13 mouse cellular contexts compared by ENCODE assay signal in the genomic region with DNA sequence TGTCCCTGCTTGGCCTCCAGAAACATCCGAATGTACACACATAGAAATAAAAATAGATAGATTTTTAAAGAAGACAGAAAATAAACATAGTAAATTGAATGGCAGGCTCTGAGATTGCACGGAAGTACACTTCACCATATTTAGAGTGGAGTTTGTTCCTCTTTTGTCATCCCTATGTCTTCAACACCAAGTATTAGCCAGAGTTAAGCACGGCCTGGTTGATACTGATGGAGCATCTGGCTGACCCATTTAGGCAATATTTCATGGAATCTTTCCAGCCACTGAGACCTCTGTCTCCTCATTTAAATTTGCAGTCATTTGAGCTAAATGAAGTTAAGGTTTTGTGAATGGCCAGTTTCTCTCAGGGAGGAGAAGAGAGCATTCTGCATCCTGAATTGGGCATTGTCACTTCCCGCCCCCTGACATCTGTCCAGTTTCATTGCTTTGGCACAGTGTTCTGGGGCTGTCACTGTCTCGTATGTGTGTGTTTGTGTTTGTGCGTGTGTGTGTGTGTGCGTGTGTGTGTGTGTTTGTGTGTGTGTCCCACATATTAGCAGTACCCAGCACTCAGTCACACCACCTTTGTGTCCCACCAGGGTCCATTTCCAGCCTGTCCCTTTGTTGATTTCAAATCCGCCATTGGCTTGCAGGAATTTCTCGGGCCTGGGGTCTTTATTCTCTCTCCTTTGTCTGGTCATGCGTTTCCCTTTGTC. TPM values are rescaled to one million over a fixed set of nuclear protein-coding genes. Genes with fewer than 3 reads are reported as not detected.
DNase-seq lines count a peak whose midpoint lies in the region; ATAC-seq and TF ChIP-seq lines count a peak whose summit lies in the region.
"Had no signal": no experiment of that assay in that cellular context is flagged by ENCODE, and none has a peak within 500 bp of the region (broad histone marks: within the 10 kb centered on the region; RNA-seq: fewer than 3 reads in every experiment).

No protein-coding gene starts in this region.

- peaks cover 16% of the 10 kb centered on the region for H3K36me3 ChIP-seq in hindbrain, embryonic 12.5 days
- peaks cover 2% of the 10 kb centered on the region; the same call in 1 of the 2 replicates for H3K36me3 ChIP-seq in midbrain, embryonic 16.5 days (ENCODE audit: control insufficient read depth, insufficient read depth, low read length)
- H3K36me3 ChIP-seq: embryonic facial prominence, embryonic 15.5 days had no signal

- H3K4me1 ChIP-seq in hindbrain, embryonic 12.5 days: peaks cover 28% of the 10 kb centered on the region
- peaks cover 34% of the 10 kb centered on the region for H3K4me1 ChIP-seq in midbrain, embryonic 16.5 days (ENCODE audit: control insufficient read depth, insufficient read depth, low read length)
- H3K4me1 ChIP-seq in cerebellum, adult 2 months (ENCODE audit: control insufficient read depth, insufficient read depth, low read length): no peaks in the 10 kb centered on the region

- no peak for TF ChIP-seq CTCF in cerebellum, adult 2 months (IDR thresholded peaks at IDR 0.05; ENCODE audit: borderline replicate concordance, insufficient read depth, low read depth, low read length)

- peak overlapping the region; percentile 38 for H3K4me2 ChIP-seq in hindbrain, embryonic 12.5 days (replicated peaks)
- peak overlapping the region; percentile 34 for H3K4me2 ChIP-seq in midbrain, embryonic 16.5 days (ENCODE audit: low read length)
- H3K4me2 ChIP-seq: embryonic facial prominence, embryonic 15.5 days had no signal

- WGBS in hindbrain, embryonic 12.5 days: 47% methylated on average over 10 of the region's 10 CpGs
- WGBS in midbrain, embryonic 16.5 days: 29% methylated on average over 10 of the region's 10 CpGs
- 50% methylated on average over 10 of the region's 10 CpGs for WGBS in cerebellum, adult 2 months

- peak overlapping the region; percentile 54 for H3K9ac ChIP-seq in hindbrain, embryonic 12.5 days
- peak overlapping the region; percentile 26; the same call in 1 of the 2 replicates for H3K9ac ChIP-seq in midbrain, embryonic 16.5 days (ENCODE audit: low read depth, low read length)
- H3K9ac ChIP-seq: embryonic facial prominence, embryonic 15.5 days had no signal

- H3K9me3 ChIP-seq in hindbrain, embryonic 12.5 days (replicated peaks): no peaks in the 10 kb centered on the region
- H3K9me3 ChIP-seq in midbrain, embryonic 16.5 days (replicated peaks; ENCODE audit: control insufficient read depth, low read length, poor library complexity, severe bottlenecking): no peaks in the 10 kb centered on the region
- H3K9me3 ChIP-seq: embryonic facial prominence, embryonic 15.5 days; megakaryocyte, embryonic 14.5 days had no signal

- DNase-seq in layer of hippocampus, adult 11-12 months (ENCODE audit: low spot score): peak; percentile 17
- DNase-seq in layer of hippocampus, adult 9-10 months (ENCODE audit: low spot score): no peak
- DNase-seq in embryo, embryonic 11 days: peak; percentile 55
- DNase-seq in cerebellum, adult 9-11 months: no peak
- DNase-seq in cerebellum, adult 2 months: no peak
- DNase-seq: cerebellum, adult 11 months; gastrocnemius, postnatal 36 days; kidney, postnatal 25 days had no signal

- TF ChIP-seq POLR2A in cerebellum, adult 2 months (IDR thresholded peaks at IDR 0.05; ENCODE audit: borderline replicate concordance, insufficient read depth, low read length): no peak

- peak overlapping the region; percentile 87 for H3K27ac ChIP-seq in hindbrain, embryonic 12.5 days
- H3K27ac ChIP-seq in midbrain, embryonic 16.5 days (ENCODE audit: low read length): peak overlapping the region; percentile 47; the same call in 1 of the 2 replicates
- no peak overlapping the region for H3K27ac ChIP-seq in cerebellum, adult 2 months (ENCODE audit: insufficient read depth, low read length)
- H3K27ac ChIP-seq: embryonic facial prominence, embryonic 15.5 days had no signal

- H3K27me3 ChIP-seq in hindbrain, embryonic 12.5 days: no peaks in the 10 kb centered on the region; the same call in 1 of the 2 replicates
- no peaks in the 10 kb centered on the region for H3K27me3 ChIP-seq in midbrain, embryonic 16.5 days (ENCODE audit: control insufficient read depth, insufficient read depth, low read depth, low read length)
- no peaks in the 10 kb centered on the region for H3K27me3 ChIP-seq in cerebellum, adult 2 months (ENCODE audit: control insufficient read depth, insufficient read depth, low read length)

- H3K4me3 ChIP-seq in hindbrain, embryonic 12.5 days: no peak overlapping the region
- no peak overlapping the region for H3K4me3 ChIP-seq in midbrain, embryonic 16.5 days (ENCODE audit: low read depth, low read length)
- H3K4me3 ChIP-seq in cerebellum, adult 2 months (replicated peaks; ENCODE audit: insufficient read depth, low read depth, low read length): no peak overlapping the region
- H3K4me3 ChIP-seq: embryonic facial prominence, embryonic 15.5 days; megakaryocyte, embryonic 14.5 days had no signal

- peak; percentile 33 for ATAC-seq in hindbrain, embryonic 12.5 days (ENCODE audit: low FRiP score)
- no peak for ATAC-seq in midbrain, embryonic 16.5 days
- ATAC-seq in CD4-positive, CD25-positive, alpha-beta regulatory T cell, adult 4 months: no peak

RNA-seq across cellular contexts. Expression of gene Dpysl5, which starts 6.8 kb away (rescaled TPM):
- polyA plus RNA-seq in hindbrain, embryonic 12.5 days (2016; fragmentation: Nextera tagmentation; extraction: Ambion mirVana): 135 and 156 TPM in 2 replicates
- 284 and 306 TPM in 2 replicates for polyA plus RNA-seq in midbrain, embryonic 16.5 days (2015; fragmentation: Nextera tagmentation; extraction: Ambion mirVana)
- not detected for polyA plus RNA-seq in CD4-positive, CD25-positive, alpha-beta regulatory T cell, adult 4 months (2017; shearing (Covaris generic))
- polyA plus RNA-seq in cerebellum, adult 2 months (2012; rRNA removed): 24.2 and 26.5 TPM in 2 replicates

RNA-seq across cellular contexts. Expression of gene Cenpa, which starts 51.6 kb away (rescaled TPM):
- 200 and 221 TPM in 2 replicates for polyA plus RNA-seq in hindbrain, embryonic 12.5 days (2016; fragmentation: Nextera tagmentation; extraction: Ambion mirVana)
- polyA plus RNA-seq in midbrain, embryonic 16.5 days (2015; fragmentation: Nextera tagmentation; extraction: Ambion mirVana): 22.6 and 30.5 TPM in 2 replicates
- 10 to 100 TPM; 45.4 to 60.5 TPM for polyA plus RNA-seq in CD4-positive, CD25-positive, alpha-beta regulatory T cell, adult 4 months (2017; shearing (Covaris generic))
- 2.3 TPM in 2 replicates for polyA plus RNA-seq in cerebellum, adult 2 months (2012; rRNA removed)

Comparison
In these comparisons a context has a peak if more than half of its experiments do, and no peak if none do; other contexts are left out.
1. DNase-seq: peak in layer of hippocampus, adult 11-12 months (single experiment) and embryo, embryonic 11 days (single experiment); none in layer of hippocampus, adult 9-10 months (single experiment), cerebellum, adult 9-11 months (single experiment) and cerebellum, adult 2 months (0 of 2).
2. RNA of gene Dpysl5, which starts 6.8 kb away (polyA plus RNA-seq): 284 to 306 TPM in midbrain, embryonic 16.5 days, 135 to 156 TPM in hindbrain, embryonic 12.5 days and 24.2 to 26.5 TPM in cerebellum, adult 2 months; not detected in CD4-positive, CD25-positive, alpha-beta regulatory T cell, adult 4 months; every median in the first group is over 10 times any median in the second.